Mouse (Mus musculus): Measurements from ENCODE around the gene Cdk15. TPM values are rescaled to one million over a fixed set of nuclear protein-coding genes. Genes with fewer than 3 reads are reported as not detected.

Gene Cdk15
- total RNA-seq, 2 experiments from 2014 or later = 0.23 to 0.34 TPM

GRCm38 (mm10) chr1:59399554-59400325, 143.0 kb downstream of the Cdk15 start:
- DNase-seq (ENCODE audit: low spot score in 2 of 2) = no peak
- intact Hi-C loops (cut with DNase I) = no loop called here

GRCm38 (mm10) chr1:59401253-59401652, 144.5 kb downstream of the Cdk15 start:
- intact Hi-C loops (cut with DNase I) = no loop called here
- no peak for DNase-seq (ENCODE audit: low spot score in 2 of 2)

Other genes with a start within 250 kb of the Cdk15 start
- not detected for gene C2cd6, start 162.0 kb upstream of the Cdk15 start, total RNA-seq (2021)
- 10 to 100 TPM; 28.0 to 34.3 TPM for gene Tmem237, start 136.5 kb upstream of the Cdk15 start, total RNA-seq (2021)
- gene Mpp4, start 93.5 kb upstream of the Cdk15 start, total RNA-seq (2021) = 1 to 10 TPM; 1.0 to 1.5 TPM
- 10 to 100 TPM; 37.7 to 38.4 TPM for gene Als2, start 19.7 kb upstream of the Cdk15 start, total RNA-seq (2021)
- gene Fzd7, start 225.5 kb downstream of the Cdk15 start, total RNA-seq (2021) = 1 to 10 TPM; 6.8 to 6.9 TPM